Mouse (Mus musculus) mesoderm, embryonic 11.5 days (tissue): Measurements from ENCODE around the gene Ces1f.
"Not testable (repeated sequence)": the region's sequence is repeated elsewhere in the genome, so short reads cannot be mapped to it uniquely, and the experiment has no call there.

Experiments
- DNase-seq: peaks from one replicate; pipeline ENCODE4 v3.0.0-alpha.2; 2012; ENCODE audit warnings: low read depth, low spot score

Ces1f gene

GRCm38 (mm10) chr8:93279556-93279955 is at the start of gene Ces1f:
Gene Ces1f, minus strand, starts transcription at chr8:93279747.
- DNase-seq: no peak

GRCm38 (mm10) chr8:93325123-93325522 is 45.6 kb upstream of the Ces1f start:
- DNase-seq: no peak

GRCm38 (mm10) chr8:93317031-93317430 is 37.5 kb upstream of the Ces1f start:
- DNase-seq: no peak

GRCm38 (mm10) chr8:93315557-93315956 is 36.0 kb upstream of the Ces1f start:
- DNase-seq: no peak

GRCm38 (mm10) chr8:93283896-93284295 is 4.3 kb upstream of the Ces1f start:
- no peak for DNase-seq

GRCm38 (mm10) chr8:93282349-93282748 is 2.8 kb upstream of the Ces1f start:
- no peak for DNase-seq

GRCm38 (mm10) chr8:93278176-93278805 is 1.3 kb downstream of the Ces1f start:
- no peak for DNase-seq

- DNase-seq: no peak
Observed at GRCm38 (mm10) chr8:93274609-93275008, 4.9 kb downstream of the Ces1f start.

- no peak for DNase-seq
Observed at GRCm38 (mm10) chr8:93273321-93273720, 6.2 kb downstream of the Ces1f start.

GRCm38 (mm10) chr8:93272686-93273085 is 6.9 kb downstream of the Ces1f start:
- DNase-seq: no peak

GRCm38 (mm10) chr8:93261436-93261835 is 18.1 kb downstream of the Ces1f start:
- DNase-seq: no peak

- no peak for DNase-seq
Observed at GRCm38 (mm10) chr8:93252400-93252925, 27.1 kb downstream of the Ces1f start.

GRCm38 (mm10) chr8:93246057-93246456 is 33.5 kb downstream of the Ces1f start:
- DNase-seq: no peak

GRCm38 (mm10) chr8:93239884-93240283 is 39.7 kb downstream of the Ces1f start:
- DNase-seq: no peak

GRCm38 (mm10) chr8:93235681-93236080 is 43.9 kb downstream of the Ces1f start:
- DNase-seq: no peak

GRCm38 (mm10) chr8:93234706-93235105 is 44.8 kb downstream of the Ces1f start:
- DNase-seq: no peak

- DNase-seq: no peak
Observed at GRCm38 (mm10) chr8:93234068-93234467, 45.5 kb downstream of the Ces1f start.

GRCm38 (mm10) chr8:93229446-93229845 is 50.1 kb downstream of the Ces1f start, which contains the start of gene Ces1e:
Gene Ces1e, minus strand, starts transcription at chr8:93229619.
- no peak for DNase-seq

GRCm38 (mm10) chr8:93228673-93229370 is 50.7 kb downstream of the Ces1f start:
- no peak for DNase-seq

- not testable (repeated sequence) for DNase-seq
Observed at GRCm38 (mm10) chr8:93226471-93226870, 53.1 kb downstream of the Ces1f start.

GRCm38 (mm10) chr8:93221896-93222295 is 57.7 kb downstream of the Ces1f start:
- no peak for DNase-seq

GRCm38 (mm10) chr8:93217867-93218266 is 61.7 kb downstream of the Ces1f start:
- no peak for DNase-seq

GRCm38 (mm10) chr8:93217375-93217774 is 62.2 kb downstream of the Ces1f start:
- no peak for DNase-seq
